In the genomic region with DNA sequence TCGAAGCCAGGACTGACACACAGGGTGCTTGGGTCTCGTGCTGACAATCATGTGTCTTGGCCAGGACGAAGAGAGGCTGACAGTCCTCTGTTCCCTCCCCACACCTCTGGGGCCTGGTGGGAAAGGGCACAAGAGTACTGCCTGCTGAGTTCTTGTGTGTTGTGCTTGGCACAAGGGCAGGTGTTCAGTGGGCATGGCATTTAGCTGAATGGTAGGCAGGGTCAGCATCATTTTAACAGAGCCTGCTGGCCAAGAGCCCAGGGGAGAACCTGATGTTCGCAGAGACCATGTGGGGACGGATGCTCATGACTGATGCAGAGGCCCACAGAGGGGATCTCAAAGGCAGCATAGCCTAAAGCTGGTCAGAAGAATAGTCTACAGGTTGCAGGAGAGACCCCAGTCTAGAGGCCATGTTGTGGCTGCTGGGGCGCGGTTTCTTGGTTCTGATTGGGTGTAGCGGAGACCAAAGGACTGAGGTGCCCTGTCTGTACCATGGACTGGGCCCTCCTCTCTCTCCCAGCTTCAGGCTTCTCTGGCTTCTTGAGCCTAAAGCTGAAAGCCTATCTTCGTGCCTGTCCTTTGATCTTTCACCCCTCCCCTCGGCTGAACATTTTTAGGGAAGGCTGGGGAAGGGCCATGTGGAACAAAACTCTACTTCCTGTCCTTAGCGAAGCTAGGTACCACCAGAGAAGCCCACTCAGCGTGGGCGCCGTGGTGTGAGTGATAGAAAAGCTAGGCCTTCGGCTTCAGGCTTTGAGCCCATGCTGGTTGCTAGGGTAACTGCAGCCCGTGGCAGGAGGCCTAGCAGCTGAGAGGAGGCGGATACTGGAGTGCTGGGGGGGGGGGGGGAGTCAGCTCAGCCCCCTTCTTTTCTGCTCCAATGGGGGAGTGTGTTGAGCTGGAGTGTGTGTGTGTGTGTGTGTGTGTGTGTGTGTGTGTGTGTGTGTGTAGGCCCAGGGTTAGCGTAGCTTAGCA, we compare ENCODE assay signal across 8 mouse cellular contexts.
DNase-seq lines count a peak whose midpoint lies in the region; ATAC-seq and TF ChIP-seq lines count a peak whose summit lies in the region.

No protein-coding gene starts in this region.

- no peak overlapping the region for H3K4me2 ChIP-seq in liver, postnatal 0 days (ENCODE audit: low read depth, low read length)
- no peak overlapping the region for H3K4me2 ChIP-seq in embryonic facial prominence, embryonic 11.5 days (ENCODE audit: low read depth, low read length)
- no peak overlapping the region for H3K4me2 ChIP-seq in neural tube, embryonic 14.5 days (ENCODE audit: low read depth, low read length)

- no peaks in the 10 kb centered on the region for H3K27me3 ChIP-seq in liver, postnatal 0 days (ENCODE audit: insufficient read depth, low read length)
- H3K27me3 ChIP-seq in embryonic facial prominence, embryonic 11.5 days (ENCODE audit: control insufficient read depth, insufficient read depth, low read length), result no peaks in the 10 kb centered on the region
- H3K27me3 ChIP-seq in hindbrain, embryonic 10.5 days (ENCODE audit: insufficient read depth, poor library complexity, severe bottlenecking), result no peaks in the 10 kb centered on the region
- H3K27me3 ChIP-seq in neural tube, embryonic 14.5 days (ENCODE audit: control insufficient read depth, insufficient read depth, low read length), result no peaks in the 10 kb centered on the region

- ATAC-seq in liver, postnatal 0 days, result no peak
- peak; percentile 42; the same call in 1 of the 2 replicates for ATAC-seq in embryonic facial prominence, embryonic 11.5 days (replicated peaks; ENCODE audit: insufficient number of reproducible peaks, low FRiP score, low TSS enrichment, low read depth)
- ATAC-seq in neural tube, embryonic 14.5 days (ENCODE audit: low read depth), result peak; percentile 74

- DNase-seq in liver, result peak; percentile 32
- DNase-seq in liver, postnatal 0 days, result no peak
- peak; percentile 56 for DNase-seq in embryonic facial prominence, embryonic 11.5 days (ENCODE audit: low spot score)
- DNase-seq in hindbrain, embryonic 10.5 days (ENCODE audit: low spot score), result peak; percentile 77
- peak; percentile 79 to 81 for DNase-seq in left cerebral cortex, adult 2 months (ENCODE audit: extremely low spot score in 1 of 2, low spot score in 2 of 2)
- no peak for DNase-seq in spleen, adult 12 weeks (ENCODE audit: low spot score)
- DNase-seq in B cell, adult 2 months, result no peak

- TF ChIP-seq EP300 in liver, postnatal 0 days (IDR thresholded peaks at IDR 0.05; ENCODE audit: low read depth), result no peak

- no peak overlapping the region for H3K9ac ChIP-seq in liver, postnatal 0 days (replicated peaks)
- H3K9ac ChIP-seq in embryonic facial prominence, embryonic 11.5 days (replicated peaks; ENCODE audit: low read length), result peak overlapping the region; percentile 32; the same call in 1 of the 2 replicates
- H3K9ac ChIP-seq in neural tube, embryonic 14.5 days (replicated peaks; ENCODE audit: low read depth, low read length), result no peak overlapping the region

- intact Hi-C loops in left cerebral cortex, adult 2 months (cut with DNase I), result loop anchor here (1.0 to 2.0 kb wide), 4 partner anchors 14 to 70 kb away; no protein-coding TSS in a partner anchor

- TF ChIP-seq CTCF in liver, postnatal 0 days (IDR thresholded peaks at IDR 0.05; ENCODE audit: low read depth), result no peak
- TF ChIP-seq CTCF in left cerebral cortex, adult 2 months (IDR thresholded peaks at IDR 0.05), result no peak

- no peaks in the 10 kb centered on the region for H3K36me3 ChIP-seq in liver, postnatal 0 days (replicated peaks; ENCODE audit: insufficient read depth, low read length)
- H3K36me3 ChIP-seq in embryonic facial prominence, embryonic 11.5 days (replicated peaks; ENCODE audit: control insufficient read depth, insufficient read depth, low read depth, low read length), result no peaks in the 10 kb centered on the region
- no peaks in the 10 kb centered on the region for H3K36me3 ChIP-seq in hindbrain, embryonic 10.5 days
- no peaks in the 10 kb centered on the region for H3K36me3 ChIP-seq in neural tube, embryonic 14.5 days (ENCODE audit: control insufficient read depth, insufficient read depth, low read length)

- WGBS in liver, postnatal 0 days (ENCODE audit: insufficient replicate concordance), result 64% methylated on average over 18 of the region's 18 CpGs
- 50% methylated on average over 18 of the region's 18 CpGs for WGBS in embryonic facial prominence, embryonic 11.5 days
- 40% methylated on average over 18 of the region's 18 CpGs for WGBS in hindbrain, embryonic 10.5 days
- WGBS in neural tube, embryonic 14.5 days, result 32% methylated on average over 18 of the region's 18 CpGs

- H3K4me3 ChIP-seq in liver, postnatal 0 days (ENCODE audit: low read depth, low read length), result no peak overlapping the region
- no peak overlapping the region for H3K4me3 ChIP-seq in embryonic facial prominence, embryonic 11.5 days (ENCODE audit: low read depth, low read length)
- H3K4me3 ChIP-seq in hindbrain, embryonic 10.5 days, result 0 out of 2 replicates have a peak overlapping the region, but pooled peaks have one; percentile 6
- H3K4me3 ChIP-seq in left cerebral cortex, adult 2 months, result no peak overlapping the region
- H3K4me3 ChIP-seq in neural tube, embryonic 14.5 days (ENCODE audit: low read depth, low read length), result no peak overlapping the region

- no peak overlapping the region for H3K27ac ChIP-seq in liver, postnatal 0 days (ENCODE audit: low read depth)
- no peak overlapping the region for H3K27ac ChIP-seq in embryonic facial prominence, embryonic 11.5 days (replicated peaks; ENCODE audit: low read depth, low read length)
- peak overlapping the region; percentile 88 for H3K27ac ChIP-seq in hindbrain, embryonic 10.5 days
- peak overlapping the region; percentile 95 for H3K27ac ChIP-seq in left cerebral cortex, adult 2 months
- peak overlapping the region; percentile 80 for H3K27ac ChIP-seq in neural tube, embryonic 14.5 days (ENCODE audit: low read depth, low read length)

- H3K4me1 ChIP-seq in liver, postnatal 0 days (ENCODE audit: insufficient read depth), result peaks cover 4% of the 10 kb centered on the region; the same call in 1 of the 2 replicates
- peaks cover 9% of the 10 kb centered on the region for H3K4me1 ChIP-seq in embryonic facial prominence, embryonic 11.5 days (ENCODE audit: control insufficient read depth, insufficient read depth, low read length)
- H3K4me1 ChIP-seq in hindbrain, embryonic 10.5 days (replicated peaks), result peaks cover 36% of the 10 kb centered on the region
- H3K4me1 ChIP-seq in neural tube, embryonic 14.5 days (ENCODE audit: control insufficient read depth, insufficient read depth, low read length), result peaks cover 16% of the 10 kb centered on the region; the same call in 1 of the 2 replicates

- H3K9me3 ChIP-seq in liver, postnatal 0 days (ENCODE audit: low read length), result no peaks in the 10 kb centered on the region
- H3K9me3 ChIP-seq in embryonic facial prominence, embryonic 11.5 days (replicated peaks; ENCODE audit: control insufficient read depth, low read length), result no peaks in the 10 kb centered on the region
- no peaks in the 10 kb centered on the region for H3K9me3 ChIP-seq in hindbrain, embryonic 10.5 days
- no peaks in the 10 kb centered on the region for H3K9me3 ChIP-seq in neural tube, embryonic 14.5 days (ENCODE audit: control insufficient read depth, low read length)

Comparison
In these comparisons a context has a peak if more than half of its experiments do, and no peak if none do; other contexts are left out.
1. DNase-seq: peak in liver (single experiment), embryonic facial prominence, embryonic 11.5 days (single experiment), hindbrain, embryonic 10.5 days (single experiment) and left cerebral cortex, adult 2 months (2 of 2); none in liver, postnatal 0 days (single experiment), spleen, adult 12 weeks (single experiment) and B cell, adult 2 months (0 of 2).
2. H3K27ac ChIP-seq: peak in hindbrain, embryonic 10.5 days (single experiment), left cerebral cortex, adult 2 months (single experiment) and neural tube, embryonic 14.5 days (single experiment); none in liver, postnatal 0 days (single experiment) and embryonic facial prominence, embryonic 11.5 days (single experiment).